Comparison of ENCODE assay signal across 22 mouse cellular contexts in the genomic region with DNA sequence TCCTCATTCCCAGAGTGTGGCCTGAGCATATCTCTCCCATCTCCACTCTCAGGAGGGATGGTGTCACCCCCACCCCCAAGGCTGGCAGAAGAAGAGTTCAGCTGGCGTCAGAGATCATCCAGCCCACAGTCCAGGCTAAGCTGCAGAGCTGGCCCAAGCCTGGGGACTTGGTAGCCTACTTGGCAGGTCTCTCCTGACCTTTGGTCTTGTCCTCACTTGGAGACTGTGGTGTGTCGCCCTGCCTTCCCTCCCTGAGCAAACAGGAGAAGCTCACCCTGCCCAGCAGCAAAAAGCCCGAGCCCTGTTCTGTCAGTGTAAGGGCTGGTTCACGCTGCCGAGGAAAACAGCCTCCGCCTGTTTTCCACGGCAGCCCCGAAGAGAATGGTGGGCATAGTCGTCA. TPM values are rescaled to one million over a fixed set of nuclear protein-coding genes. Genes with fewer than 3 reads are reported as not detected.
DNase-seq lines count a peak whose midpoint lies in the region; ATAC-seq and TF ChIP-seq lines count a peak whose summit lies in the region.
"Had no signal": no experiment of that assay in that cellular context is flagged by ENCODE, and none has a peak within 500 bp of the region (broad histone marks: within the 10 kb centered on the region; RNA-seq: fewer than 3 reads in every experiment).

No protein-coding gene starts in this region.

- peak overlapping the region; percentile 37; the same call in 1 of the 2 replicates for H3K9ac ChIP-seq in intestine, postnatal 0 days (ENCODE audit: low read depth, low read length)
- H3K9ac ChIP-seq in stomach, embryonic 14.5 days (replicated peaks; ENCODE audit: low read depth, low read length) = no peak overlapping the region
- H3K9ac ChIP-seq: embryonic facial prominence, embryonic 13.5 days; heart, embryonic 12.5 days; limb, embryonic 13.5 days; lung, embryonic 15.5 days had no signal

- H3K36me3 ChIP-seq in intestine, postnatal 0 days (ENCODE audit: control insufficient read depth, insufficient read depth) = no peaks in the 10 kb centered on the region
- H3K36me3 ChIP-seq in stomach, embryonic 14.5 days (ENCODE audit: control insufficient read depth, insufficient read depth, low read length) = no peaks in the 10 kb centered on the region
- H3K36me3 ChIP-seq: embryonic facial prominence, embryonic 13.5 days; forebrain, embryonic 10.5 days; heart, embryonic 12.5 days; limb, embryonic 13.5 days; lung, embryonic 15.5 days had no signal

- H3K9me3 ChIP-seq in intestine, postnatal 0 days (ENCODE audit: control insufficient read depth) = no peaks in the 10 kb centered on the region
- H3K9me3 ChIP-seq in stomach, embryonic 14.5 days (ENCODE audit: control insufficient read depth, low read depth, low read length) = no peaks in the 10 kb centered on the region
- H3K9me3 ChIP-seq: embryonic facial prominence, embryonic 13.5 days; forebrain, embryonic 10.5 days; heart, embryonic 12.5 days; limb, embryonic 13.5 days; lung, embryonic 15.5 days had no signal

- DNase-seq in adrenal gland, adult 2 months = peak; percentile 50
- DNase-seq in adrenal gland, postnatal 25 days = no peak
- peak; percentile 6 to 19 for DNase-seq in layer of hippocampus, postnatal 10 days (ENCODE audit: low spot score in 2 of 2)
- no peak for DNase-seq in layer of hippocampus, postnatal 25 days (ENCODE audit: extremely low spot score in 1 of 2, low spot score in 1 of 2)
- DNase-seq in embryo, embryonic 10 days (ENCODE audit: low spot score) = no peak
- DNase-seq: cerebellum, postnatal 25 days; heart, postnatal 4 days; retina, postnatal 1 day; thymus, adult 2 months had no signal

- H3K4me3 ChIP-seq in intestine, postnatal 0 days (ENCODE audit: low read depth, low read length) = no peak overlapping the region
- no peak overlapping the region for H3K4me3 ChIP-seq in stomach, embryonic 14.5 days (ENCODE audit: low read depth, low read length)
- H3K4me3 ChIP-seq: embryonic facial prominence, embryonic 13.5 days; forebrain, embryonic 10.5 days; heart, embryonic 12.5 days; limb, embryonic 13.5 days; lung, embryonic 15.5 days had no signal

- 33% methylated on average over 9 of the region's 9 CpGs for WGBS in intestine, postnatal 0 days
- WGBS in stomach, embryonic 14.5 days = 52% methylated on average over 9 of the region's 9 CpGs

- H3K4me1 ChIP-seq in intestine, postnatal 0 days (replicated peaks; ENCODE audit: control insufficient read depth, insufficient read depth, low read length) = peaks cover 4% of the 10 kb centered on the region; the same call in 1 of the 2 replicates
- H3K4me1 ChIP-seq in stomach, embryonic 14.5 days (ENCODE audit: control insufficient read depth, insufficient read depth, low read length) = no peaks in the 10 kb centered on the region
- H3K4me1 ChIP-seq: forebrain, embryonic 10.5 days; heart, embryonic 12.5 days; limb, embryonic 13.5 days had no signal

- no peaks in the 10 kb centered on the region for H3K27me3 ChIP-seq in intestine, postnatal 0 days (replicated peaks; ENCODE audit: control insufficient read depth, insufficient read depth, low read length)
- H3K27me3 ChIP-seq in stomach, embryonic 14.5 days (ENCODE audit: control insufficient read depth, insufficient read depth, low read length) = no peaks in the 10 kb centered on the region
- H3K27me3 ChIP-seq: CH12.LX; embryonic facial prominence, embryonic 13.5 days; limb, embryonic 13.5 days; lung, embryonic 15.5 days had no signal

- no peak for TF ChIP-seq CTCF in intestine, postnatal 0 days (IDR thresholded peaks at IDR 0.05; ENCODE audit: low read depth)

- H3K27ac ChIP-seq in intestine, postnatal 0 days (ENCODE audit: low read depth, low read length) = peak overlapping the region; percentile 78
- peak overlapping the region; percentile 41 for H3K27ac ChIP-seq in stomach, embryonic 14.5 days (ENCODE audit: low read length)
- H3K27ac ChIP-seq: embryonic facial prominence, embryonic 13.5 days; forebrain, embryonic 10.5 days; limb, embryonic 13.5 days; lung, embryonic 15.5 days had no signal

- H3K4me2 ChIP-seq in intestine, postnatal 0 days (replicated peaks; ENCODE audit: low read depth) = peak overlapping the region; percentile 35; the same call in 1 of the 2 replicates
- no peak overlapping the region for H3K4me2 ChIP-seq in stomach, embryonic 14.5 days (replicated peaks; ENCODE audit: low read depth, low read length)
- H3K4me2 ChIP-seq: embryonic facial prominence, embryonic 13.5 days; heart, embryonic 12.5 days; limb, embryonic 13.5 days; lung, embryonic 15.5 days had no signal

- ATAC-seq in intestine, postnatal 0 days = peak; percentile 49
- ATAC-seq in stomach, embryonic 14.5 days (ENCODE audit: insufficient number of reproducible peaks, insufficient read depth, low FRiP score, low read depth) = peak; percentile 20; the same call in 1 of the 2 replicates
- no peak for ATAC-seq in inflammation-experienced regulatory T-cells, adult 6 months

RNA-seq across cellular contexts. Expression of a gene that starts 10.1 kb away (rescaled TPM):
- total RNA-seq in adrenal gland, adult 2 months (2021) = 1 to 10 TPM in 1 of 2 experiments, under 1 TPM in 1; 0.49 to 1.1 TPM
- 1.5 and 2.6 TPM in 2 replicates for polyA plus RNA-seq in adrenal gland, adult 2 months (2012; rRNA removed)
- 0.67 TPM in 1 of 2 replicates, not detected in the other for total RNA-seq in adrenal gland, postnatal 25 days (2021)
- 10 to 100 TPM; 26.9 to 27.6 TPM for total RNA-seq in layer of hippocampus, postnatal 10 days (2021)
- total RNA-seq in layer of hippocampus, postnatal 25 days (2021) = 10 to 100 TPM; 62.1 to 74.8 TPM
- polyA plus RNA-seq in intestine, postnatal 0 days (2015; fragmentation: Nextera tagmentation; extraction: Ambion mirVana) = 25.3 and 26.3 TPM in 2 replicates
- 65.6 and 70.4 TPM in 2 replicates for polyA plus RNA-seq in stomach, embryonic 14.5 days (2014; fragmentation: Nextera tagmentation; extraction: Ambion mirVana)
- polyA plus RNA-seq in inflammation-experienced regulatory T-cells, adult 6 months (2017; shearing (Covaris generic)) = 1 to 10 TPM in 1 of 3 experiments, not detected in 2; 1.0 TPM
- total RNA-seq: megakaryocyte-erythroid progenitor cell, adult 5-6 weeks; monocyte, adult 5-6 weeks had no signal
- polyA plus RNA-seq: heart, embryonic 12.5 days had no signal

RNA-seq across cellular contexts. Expression of a gene that starts 19.6 kb away (rescaled TPM):
- 10 to 100 TPM; 86.3 to 88.6 TPM for total RNA-seq in adrenal gland, adult 2 months (2021)
- polyA plus RNA-seq in adrenal gland, adult 2 months (2012; rRNA removed) = 91.9 and 92.2 TPM in 2 replicates
- total RNA-seq in adrenal gland, postnatal 25 days (2021) = 60.0 and 75.3 TPM in 2 replicates
- 100 to 1,000 TPM; 158 to 163 TPM for total RNA-seq in layer of hippocampus, postnatal 10 days (2021)
- total RNA-seq in layer of hippocampus, postnatal 25 days (2021) = 100 to 1,000 TPM; 154 to 158 TPM
- 78.3 and 79.0 TPM in 2 replicates for polyA plus RNA-seq in intestine, postnatal 0 days (2015; fragmentation: Nextera tagmentation; extraction: Ambion mirVana)
- 49.7 and 60.6 TPM in 2 replicates for polyA plus RNA-seq in stomach, embryonic 14.5 days (2014; fragmentation: Nextera tagmentation; extraction: Ambion mirVana)
- 10 to 100 TPM; 24.0 to 32.2 (median 29.5) TPM for polyA plus RNA-seq in inflammation-experienced regulatory T-cells, adult 6 months (2017; shearing (Covaris generic))

RNA-seq across cellular contexts. Expression of a gene that starts 59.4 kb away (rescaled TPM):
- not detected for total RNA-seq in adrenal gland, adult 2 months (2021)
- 0.44 and 0.55 TPM in 2 replicates for polyA plus RNA-seq in adrenal gland, adult 2 months (2012; rRNA removed)
- not detected in 2 replicates for total RNA-seq in adrenal gland, postnatal 25 days (2021)
- total RNA-seq in layer of hippocampus, postnatal 10 days (2021) = not detected
- total RNA-seq in layer of hippocampus, postnatal 25 days (2021) = not detected
- polyA plus RNA-seq in intestine, postnatal 0 days (2015; fragmentation: Nextera tagmentation; extraction: Ambion mirVana) = 0.05 TPM in 1 of 2 replicates, not detected in the other
- not detected in 2 replicates for polyA plus RNA-seq in stomach, embryonic 14.5 days (2014; fragmentation: Nextera tagmentation; extraction: Ambion mirVana)
- not detected for polyA plus RNA-seq in inflammation-experienced regulatory T-cells, adult 6 months (2017; shearing (Covaris generic))
- total RNA-seq: heart, postnatal 4 days; left cerebral cortex, adult 18-20 months; megakaryocyte-erythroid progenitor cell, adult 5-6 weeks had no signal
- polyA plus RNA-seq: embryonic facial prominence, embryonic 13.5 days; forebrain, embryonic 10.5 days; heart, embryonic 12.5 days; limb, embryonic 13.5 days; neural tube, embryonic 14.5 days had no signal

Comparison
In these comparisons a context has a peak if more than half of its experiments do, and no peak if none do; other contexts are left out.
1. DNase-seq: peak in adrenal gland, adult 2 months (single experiment) and layer of hippocampus, postnatal 10 days (2 of 2); none in adrenal gland, postnatal 25 days (single experiment), layer of hippocampus, postnatal 25 days (0 of 2) and embryo, embryonic 10 days (single experiment).
2. RNA of a gene that starts 10.1 kb away (total RNA-seq): 62.1 to 74.8 TPM in layer of hippocampus, postnatal 25 days and 26.9 to 27.6 TPM in layer of hippocampus, postnatal 10 days; 0.49 to 1.1 TPM in adrenal gland, adult 2 months and 0.67 TPM in adrenal gland, postnatal 25 days; every median in the first group is over 10 times any median in the second.